Mouse (Mus musculus) ES-E14 (cell line): ENCODE results near the gene Clca3a1. TPM values are rescaled to one million over a fixed set of nuclear protein-coding genes. Genes with fewer than 3 reads are reported as not detected.

Source experiments
- DNase-seq: peaks from one replicate; pipeline ENCODE4 v3.0.0-alpha.2; 2013; ENCODE audit warnings: low read depth, low spot score
- H3K27ac ChIP-seq: 2 replicates; pipeline ENCODE4 v1.5.1; 2012; ENCODE audit warnings: low read depth, mild to moderate bottlenecking, low read length, moderate library complexity, mixed read lengths; ENCODE audit not compliant: poor library complexity, insufficient read depth, severe bottlenecking
- H3K36me3 ChIP-seq: 2 replicates; pipeline ENCODE4 v1.6.1; 2012; ENCODE audit warnings: mild to moderate bottlenecking, low read length, moderate library complexity, mixed read lengths; ENCODE audit not compliant: control insufficient read depth, poor library complexity, insufficient read depth, severe bottlenecking
- H3K4me1 ChIP-seq, 2 experiments: fragments of 150-350 bp in 1 of 2; sonication (generic) in 1 of 2; 2 replicates each; pipeline ENCODE4 v1.6.1; 2012; ENCODE audit warnings: low read length in 2 of 2, mild to moderate bottlenecking in 1 of 2, mixed read lengths in 1 of 2; ENCODE audit not compliant: control insufficient read depth in 2 of 2, insufficient read depth in 2 of 2, poor library complexity in 1 of 2
- H3K4me3 ChIP-seq, 2 experiments: fragments of 150-350 bp in 1 of 2; sonication (generic) in 1 of 2; 2 replicates each; pipeline ENCODE4 v1.5.1; 2012; ENCODE audit warnings: low read length in 2 of 2, low read depth in 1 of 2, mild to moderate bottlenecking in 1 of 2, mixed read lengths in 1 of 2; ENCODE audit not compliant: insufficient read depth in 1 of 2, poor library complexity in 1 of 2, severe bottlenecking in 1 of 2
- H3K9ac ChIP-seq: 2 replicates; pipeline ENCODE4 v1.6.1; 2012; ENCODE audit warnings: low read depth, mild to moderate bottlenecking, low read length, mixed read lengths; ENCODE audit not compliant: poor library complexity, insufficient read depth, severe bottlenecking
- H3K9me3 ChIP-seq: fragments of 150-350 bp; sonication (generic); 2 replicates; pipeline ENCODE4 v1.6.1; 2012; ENCODE audit warnings: low read depth, mild to moderate bottlenecking, low read length; ENCODE audit not compliant: control insufficient read depth, insufficient read depth
- CHD2 ChIP-seq: IDR thresholded peaks from 2 replicates; pipeline ENCODE4 v1.6.1; 2014; ENCODE audit warnings: mild to moderate bottlenecking, low read depth, low read length, inconsistent platforms
- HCFC1 ChIP-seq: IDR thresholded peaks from 2 replicates; pipeline ENCODE4 v1.6.1; 2012; ENCODE audit warnings: low read length, inconsistent platforms, borderline replicate concordance; ENCODE audit not compliant: insufficient read depth
- MAFK ChIP-seq: IDR thresholded peaks from 2 replicates; pipeline ENCODE4 v1.6.1; 2014; ENCODE audit warnings: mild to moderate bottlenecking, low read depth, low read length, inconsistent platforms; ENCODE audit not compliant: insufficient read depth
- ZC3H11A ChIP-seq: IDR thresholded peaks from 2 replicates; pipeline ENCODE4 v1.6.1; 2012; ENCODE audit warnings: low read depth, mild to moderate bottlenecking, inconsistent platforms, low read length, borderline replicate concordance
- ZNF384 ChIP-seq: IDR thresholded peaks from 2 replicates; pipeline ENCODE4 v1.6.1; 2012; ENCODE audit warnings: low read depth, low read length, inconsistent platforms
- in situ Hi-C, 2 experiments: fragments of 600-800 bp; cut with MboI; formaldehyde crosslinking; loops; one replicate each; pipeline ENCODE4 v1.15.1; 2025; ENCODE audit warnings: low sequenced_read_pairs in 2 of 2, inconsistent platforms in 1 of 2; ENCODE audit not compliant: unreplicated experiment in 2 of 2
- total RNA-seq: library from RNA; depleted of rRNA; stranded (reverse); fragments of 300-350 nt; gene quantifications from 2 replicates; pipeline ENCODE4 v1.2.3, GENCODE M21; 2012

Clca3a1 gene
- total RNA-seq, 1 experiment, result 0.45 TPM

GRCm38 (mm10) chr3:144711607-144712206 is 49.1 kb downstream of the Clca3a1 start:
- DNase-seq, result no peak
- in situ Hi-C loops, result no loop called here
- TF ChIP-seq ZNF384 (no peak), HCFC1 (no peak), MAFK (no peak), CHD2 (no peak), ZC3H11A (no peak)
- no peak overlapping the region for H3K27ac ChIP-seq
- H3K36me3 ChIP-seq, result peaks cover 6% of the 10 kb centered on the region
- 0 out of 4 replicates have a peak, but pooled peaks cover 0 to 2% of the 10 kb centered on the region in 2 experiments for H3K4me1 ChIP-seq
- no peaks in the 10 kb centered on the region for H3K9me3 ChIP-seq
- no peak overlapping the region for H3K9ac ChIP-seq
- H3K4me3 ChIP-seq, result no peak overlapping the region

GRCm38 (mm10) chr3:144708612-144709011 is 52.2 kb downstream of the Clca3a1 start:
- no peaks in the 10 kb centered on the region for H3K9me3 ChIP-seq
- DNase-seq, result no peak
- H3K36me3 ChIP-seq, result peaks cover 6% of the 10 kb centered on the region
- no peak overlapping the region for H3K9ac ChIP-seq
- in situ Hi-C loops, result no loop called here
- H3K4me3 ChIP-seq, result no peak overlapping the region
- H3K4me1 ChIP-seq, result no peaks in the 10 kb centered on the region
- no peak overlapping the region for H3K27ac ChIP-seq
- TF ChIP-seq ZNF384, result no peak
- TF ChIP-seq CHD2, result no peak
- no peak for TF ChIP-seq MAFK
- no peak for TF ChIP-seq HCFC1
- no peak for TF ChIP-seq ZC3H11A

- H3K9ac ChIP-seq, result no peak overlapping the region
- peaks cover 5% of the 10 kb centered on the region for H3K36me3 ChIP-seq
- no peak overlapping the region for H3K4me3 ChIP-seq
- no peak for DNase-seq
- H3K9me3 ChIP-seq, result no peaks in the 10 kb centered on the region
- in situ Hi-C loops, result no loop called here
- no peak overlapping the region for H3K27ac ChIP-seq
- H3K4me1 ChIP-seq, result no peaks in the 10 kb centered on the region
- TF ChIP-seq ZC3H11A (no peak), MAFK (no peak), ZNF384 (no peak), CHD2 (no peak), HCFC1 (no peak)
Observed at GRCm38 (mm10) chr3:144703959-144704358, 56.8 kb downstream of the Clca3a1 start.

- TF ChIP-seq ZC3H11A, result no peak
- TF ChIP-seq MAFK, result no peak
- no peak for TF ChIP-seq HCFC1
- TF ChIP-seq CHD2, result no peak
- TF ChIP-seq ZNF384, result no peak
- peaks cover 9% of the 10 kb centered on the region for H3K36me3 ChIP-seq
Observed at GRCm38 (mm10) chr3:144698790-144699433, 61.9 kb downstream of the Clca3a1 start.

GRCm38 (mm10) chr3:144697942-144698341 is 62.8 kb downstream of the Clca3a1 start:
- H3K27ac ChIP-seq, result no peak overlapping the region
- H3K36me3 ChIP-seq, result peaks cover 9% of the 10 kb centered on the region
- TF ChIP-seq ZC3H11A, result no peak
- TF ChIP-seq CHD2, result no peak
- no peak for TF ChIP-seq HCFC1
- TF ChIP-seq MAFK, result no peak
- no peak for TF ChIP-seq ZNF384
- no peak overlapping the region for H3K9ac ChIP-seq
- no peaks in the 10 kb centered on the region for H3K4me1 ChIP-seq
- H3K9me3 ChIP-seq, result no peaks in the 10 kb centered on the region
- in situ Hi-C loops, result no loop called here
- DNase-seq, result no peak
- no peak overlapping the region for H3K4me3 ChIP-seq

More at GRCm38 (mm10) chr3:144698790-144699433, 61.9 kb downstream of the Clca3a1 start:
- in situ Hi-C loops, result no loop called here
- H3K27ac ChIP-seq, result no peak overlapping the region
- H3K9me3 ChIP-seq, result no peaks in the 10 kb centered on the region
- DNase-seq, result no peak
- H3K4me1 ChIP-seq, result no peaks in the 10 kb centered on the region
- H3K4me3 ChIP-seq, result no peak overlapping the region
- H3K9ac ChIP-seq, result no peak overlapping the region
